Mouse (Mus musculus): ENCODE measurements around the gene Ndufs7.

The Ndufs7 gene

DNA sequence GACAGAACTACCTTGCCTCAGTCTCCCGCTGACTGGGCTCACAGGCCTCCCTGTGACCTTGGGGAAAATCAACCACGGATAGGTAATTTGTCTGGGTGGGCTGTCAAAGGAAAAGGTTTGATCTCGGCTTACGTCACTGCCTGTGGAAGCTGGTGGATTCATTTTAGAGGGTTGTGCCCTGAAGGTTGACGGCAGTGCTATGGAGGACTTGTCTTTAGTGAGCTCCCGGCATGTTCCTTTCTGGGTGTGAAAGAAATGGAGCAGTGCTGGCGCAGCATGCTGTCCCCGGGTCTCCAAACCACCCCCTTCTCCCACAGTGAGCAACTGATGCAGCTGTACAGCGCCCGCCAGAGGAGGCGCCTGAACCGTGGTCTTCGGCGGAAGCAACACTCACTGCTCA lies 44.4 kb downstream of the Ndufs7 start:
- DNase-seq (ENCODE audit: low spot score in 2 of 2) = no peak

GRCm38 (mm10) chr10:80294311-80294710 lies 45.4 kb downstream of the Ndufs7 start:
- no peak for DNase-seq (ENCODE audit: low spot score in 2 of 2)

- no peak for DNase-seq (ENCODE audit: low spot score in 2 of 2)
Observed at GRCm38 (mm10) chr10:80294788-80295303, 45.9 kb downstream of the Ndufs7 start.

- DNase-seq (ENCODE audit: low spot score in 2 of 2) = peak; percentile 85 to 89
Observed at GRCm38 (mm10) chr10:80295618-80296425, 46.9 kb downstream of the Ndufs7 start, which contains the start of gene Apc2. Gene Apc2, plus strand, starts transcription at chr10:80295977.

DNA sequence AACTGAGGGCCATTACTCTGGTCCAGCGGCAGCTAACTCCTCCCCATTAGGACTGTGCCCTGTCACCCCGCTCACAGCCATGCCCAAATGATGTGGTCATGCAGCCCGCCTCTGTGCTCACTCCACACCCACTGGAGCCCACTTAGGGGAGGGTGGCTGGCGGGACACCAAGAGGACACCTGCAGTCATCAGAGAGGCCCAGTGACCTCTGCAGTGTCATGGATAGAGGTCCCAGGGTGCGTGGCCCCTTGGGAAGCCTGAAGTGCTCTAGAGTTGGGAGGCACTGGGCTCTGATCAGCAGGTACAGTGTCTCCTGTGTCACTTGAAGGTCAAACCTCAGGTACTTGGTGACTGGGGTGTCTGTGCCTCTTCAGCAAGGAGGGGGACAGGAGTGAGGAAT lies 47.9 kb downstream of the Ndufs7 start:
- DNase-seq (ENCODE audit: low spot score in 2 of 2) = no peak

- DNase-seq (ENCODE audit: low spot score in 2 of 2) = no peak
Observed at GRCm38 (mm10) chr10:80297526-80298133, 48.7 kb downstream of the Ndufs7 start.

DNA sequence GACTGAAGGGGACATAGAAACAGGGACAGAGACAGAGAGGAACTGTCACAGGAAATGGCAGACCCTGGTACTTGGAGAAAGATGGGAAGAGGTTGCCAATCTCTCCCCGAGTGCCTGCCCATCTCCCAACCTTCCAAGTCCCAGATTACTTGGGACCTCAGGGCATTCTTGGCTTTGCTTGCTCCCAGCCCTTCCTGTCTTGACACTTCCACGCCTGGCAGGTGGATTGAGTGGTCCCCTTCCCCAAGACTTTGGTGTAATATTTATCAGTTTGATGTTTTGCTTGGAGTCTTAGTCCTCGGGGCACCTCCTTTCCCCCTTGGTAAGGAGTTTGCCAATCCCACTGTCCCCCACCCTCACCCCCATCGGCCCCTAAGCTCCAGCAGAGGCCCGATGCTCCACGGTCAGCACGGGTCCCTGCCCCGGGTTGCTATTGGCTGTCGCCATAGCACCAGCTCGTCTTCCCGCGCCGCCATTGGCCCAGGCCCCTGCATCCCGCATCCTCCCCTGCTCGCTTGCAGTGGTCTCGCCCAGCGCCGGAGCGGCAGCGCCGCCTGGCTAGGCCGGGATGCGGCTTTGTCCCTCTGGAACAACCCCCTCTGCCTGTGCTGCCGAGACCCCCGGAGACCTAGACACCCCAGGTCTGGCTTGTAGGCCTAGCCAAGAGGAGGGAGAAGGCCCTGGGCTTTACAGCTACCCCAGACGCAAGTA lies 49.8 kb downstream of the Ndufs7 start:
- DNase-seq (ENCODE audit: low spot score in 2 of 2) = peak; percentile 92 to 93

DNA sequence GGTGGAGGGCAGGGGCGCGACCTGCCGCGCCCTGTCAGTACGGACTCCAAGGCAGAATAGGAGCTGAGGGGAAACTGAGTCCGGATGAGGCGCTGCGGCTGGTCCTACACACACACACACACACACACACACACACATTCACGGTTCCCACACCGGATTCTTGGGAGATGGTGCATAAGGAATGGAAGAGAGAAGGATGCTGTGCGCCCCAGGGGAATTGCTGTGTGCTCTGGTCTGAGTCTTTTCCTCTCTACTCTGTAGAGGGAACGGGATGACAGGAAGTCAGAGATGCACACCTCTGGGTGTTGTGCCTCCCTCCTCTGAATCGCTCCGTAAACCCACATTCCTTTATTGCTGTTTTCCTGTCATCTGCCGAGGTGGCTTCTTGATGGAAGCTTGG lies 50.4 kb downstream of the Ndufs7 start:
- no peak for DNase-seq (ENCODE audit: low spot score in 2 of 2)

- DNase-seq (ENCODE audit: low spot score in 2 of 2) = no peak
Observed at GRCm38 (mm10) chr10:80299824-80300223, 50.9 kb downstream of the Ndufs7 start.

GRCm38 (mm10) chr10:80300672-80301181 lies 51.8 kb downstream of the Ndufs7 start:
- DNase-seq (ENCODE audit: low spot score in 2 of 2) = no peak

DNA sequence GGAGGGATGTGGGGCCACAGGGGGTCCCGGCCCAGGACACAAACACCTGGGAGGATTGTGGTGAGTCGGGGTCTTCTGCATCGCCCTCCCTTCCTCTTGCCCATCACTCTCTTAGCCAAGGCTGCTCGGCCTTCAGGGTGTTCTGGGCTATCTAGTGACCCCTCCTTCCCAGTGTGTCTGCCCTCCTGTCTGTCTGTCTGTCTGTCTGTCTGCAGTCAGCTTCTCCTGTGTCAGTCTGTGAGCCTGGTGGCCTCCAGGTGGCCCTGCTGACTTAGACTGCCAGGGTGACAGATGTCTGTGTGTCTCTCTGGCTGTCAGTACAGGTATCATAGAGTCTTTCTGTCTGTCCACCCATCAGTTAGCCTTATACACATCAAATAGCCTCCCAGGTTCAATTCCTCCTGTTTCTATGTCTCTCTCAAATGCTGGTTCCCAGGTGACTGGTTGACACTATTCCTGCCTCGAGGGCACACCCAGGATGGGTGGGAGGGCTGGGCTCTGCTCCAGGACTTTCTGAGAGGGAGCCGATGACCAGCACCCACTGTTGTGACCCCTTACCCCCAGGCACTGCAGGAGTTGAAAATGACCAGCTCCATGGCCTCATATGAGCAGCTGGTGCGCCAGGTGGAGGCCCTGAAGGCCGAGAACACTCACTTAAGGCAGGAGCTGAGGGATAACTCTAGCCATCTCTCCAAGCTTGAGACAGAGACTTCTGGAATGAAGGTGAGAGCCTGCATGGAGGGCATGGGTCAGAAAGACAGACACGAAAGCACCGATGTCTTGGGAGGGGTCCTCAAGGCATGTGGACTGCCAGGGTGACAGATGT lies 52.5 kb downstream of the Ndufs7 start:
- DNase-seq (ENCODE audit: low spot score in 2 of 2) = no peak

- DNase-seq (ENCODE audit: low spot score in 2 of 2) = no peak
Observed at GRCm38 (mm10) chr10:80302082-80302355, 53.1 kb downstream of the Ndufs7 start.

DNA sequence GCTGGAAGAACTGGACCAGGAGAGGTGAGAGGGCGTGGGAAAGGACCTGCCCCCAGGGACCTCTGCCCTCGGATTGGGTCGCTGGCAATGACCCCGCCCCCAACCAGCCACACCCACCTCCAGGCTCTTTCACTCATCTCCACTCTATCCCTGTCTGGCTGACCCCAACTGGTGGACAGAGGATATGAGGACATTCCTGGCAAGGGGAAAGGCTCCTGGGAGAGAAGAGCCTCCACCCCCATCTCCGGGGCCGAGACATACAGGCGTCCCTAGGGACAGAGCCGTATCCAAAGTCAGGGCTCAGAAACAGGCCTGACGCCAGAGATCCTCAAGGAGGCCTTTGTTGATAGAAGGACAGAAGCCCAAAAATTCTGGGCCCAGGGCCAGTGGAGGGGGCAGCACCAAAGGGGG lies 53.6 kb downstream of the Ndufs7 start:
- DNase-seq (ENCODE audit: low spot score in 2 of 2) = peak in 1 of 2 experiments; percentile 59

DNA sequence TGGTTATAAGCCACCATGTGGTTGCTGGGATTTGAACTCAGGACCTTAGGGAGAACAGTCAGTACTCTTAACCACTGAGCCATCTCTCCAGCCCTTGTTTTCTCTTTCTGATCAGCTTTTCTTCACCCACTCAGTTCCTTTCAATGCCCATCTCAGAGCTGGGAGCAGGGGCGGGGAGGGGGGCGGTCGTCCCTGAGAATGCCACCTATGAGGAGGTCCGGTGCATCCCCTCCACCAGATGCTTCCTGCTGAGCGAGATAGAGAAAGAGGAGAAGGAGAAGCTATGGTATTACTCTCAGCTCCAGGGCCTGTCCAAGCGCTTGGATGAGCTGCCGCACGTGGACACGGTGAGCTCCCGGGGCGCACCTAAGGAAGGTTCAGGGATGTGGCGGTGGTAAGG lies 55.5 kb downstream of the Ndufs7 start:
- no peak for DNase-seq (ENCODE audit: low spot score in 2 of 2)

GRCm38 (mm10) chr10:80304862-80305261 lies 55.9 kb downstream of the Ndufs7 start:
- DNase-seq (ENCODE audit: low spot score in 2 of 2) = no peak
